Mouse (Mus musculus) C2C12 (cell line): Measurements from ENCODE around the gene Ccdc163. TPM values are rescaled to one million over a fixed set of nuclear protein-coding genes. Genes with fewer than 3 reads are reported as not detected.

ENCODE experiments used
- H3K27me3 ChIP-seq: one replicate; pipeline ENCODE4 v1.6.1; 2011; ENCODE audit not compliant: control insufficient read depth, insufficient read depth, insufficient read length
- H3K36me3 ChIP-seq: one replicate; pipeline ENCODE4 v1.6.1; 2011; ENCODE audit not compliant: control insufficient read depth, insufficient read depth
- H3K4me3 ChIP-seq: one replicate; pipeline ENCODE4 v1.5.1; 2011; ENCODE audit warnings: mild to moderate bottlenecking, control low read depth; ENCODE audit not compliant: poor library complexity, insufficient read depth, severe bottlenecking
- H3K79me2 ChIP-seq: one replicate; pipeline ENCODE4 v1.6.1; 2011; ENCODE audit not compliant: control insufficient read depth, insufficient read depth
- H3K79me3 ChIP-seq: one replicate; pipeline ENCODE4 v1.6.1; 2011; ENCODE audit warnings: low read depth, control low read depth
- H3ac ChIP-seq: one replicate; pipeline ENCODE3; 2011; ENCODE audit warnings: low read depth; ENCODE audit not compliant: control insufficient read depth, insufficient read length
- CEBPB ChIP-seq: IDR thresholded peaks from one replicate; pipeline ENCODE4 v1.6.1; 2011; ENCODE audit warnings: low read depth, mild to moderate bottlenecking, control low read depth, moderate library complexity
- CTCF ChIP-seq: IDR thresholded peaks from one replicate; pipeline ENCODE4 v1.5.1; 2011; ENCODE audit not compliant: control insufficient read depth, insufficient read depth, insufficient read length
- FOSL1 ChIP-seq: IDR thresholded peaks from one replicate; pipeline ENCODE4 v1.8.0; 2011; ENCODE audit warnings: mild to moderate bottlenecking, low read length; ENCODE audit not compliant: poor library complexity, insufficient read depth, severe bottlenecking
- MAX ChIP-seq: IDR thresholded peaks from one replicate; pipeline ENCODE4 v1.6.1; 2011; ENCODE audit warnings: mild to moderate bottlenecking, control low read depth
- MYOD1 ChIP-seq: IDR thresholded peaks from one replicate; pipeline ENCODE4 v1.6.1; 2011; ENCODE audit warnings: low read depth; ENCODE audit not compliant: control insufficient read depth, insufficient read length
- MYOG ChIP-seq: IDR thresholded peaks from one replicate; pipeline ENCODE4 v1.6.1; 2011; ENCODE audit not compliant: control insufficient read depth, insufficient read length; ENCODE audit errors: extremely low read depth
- USF1 ChIP-seq: IDR thresholded peaks from one replicate; pipeline ENCODE4 v1.6.1; 2011; ENCODE audit warnings: low read depth, mild to moderate bottlenecking, control low read depth, moderate library complexity
- polyA plus RNA-seq: library from polyadenylated mRNA; unstranded; fragments of >200 nt; fragmentation: generic; extraction: Trizol; gene quantifications from one replicate; pipeline ENCODE4 v1.2.1, GENCODE M21; 2012; ENCODE audit warnings: missing spikeins

The Ccdc163 gene
- polyA plus RNA-seq, 1 experiment, result 22.0 TPM

GRCm38 (mm10) chr4:116710154-116710553 is 1.8 kb downstream of the Ccdc163 start:
- H3K79me2 ChIP-seq, result no peaks in the 10 kb centered on the region
- H3K4me3 ChIP-seq, result no peak overlapping the region
- H3K27me3 ChIP-seq, result no peaks in the 10 kb centered on the region
- peaks cover 3% of the 10 kb centered on the region for H3K79me3 ChIP-seq
- no peak overlapping the region for H3ac ChIP-seq
- TF ChIP-seq MYOG (no peak), CTCF (no peak), USF1 (no peak), FOSL1 (no peak), MAX (no peak), MYOD1 (no peak), CEBPB (no peak)
- peaks cover 8% of the 10 kb centered on the region for H3K36me3 ChIP-seq

- Histone ChIP-seq H3K36me3 (peaks cover 18% of the 10 kb centered on the region), H3K4me3 (no peak overlapping the region), H3K27me3 (no peaks in the 10 kb centered on the region), H3K79me2 (no peaks in the 10 kb centered on the region), H3K79me3 (peaks cover 3% of the 10 kb centered on the region), H3ac (no peak overlapping the region)
- TF ChIP-seq MAX, result no peak
- TF ChIP-seq MYOG, result no peak
- TF ChIP-seq MYOD1, result no peak
- TF ChIP-seq USF1, result no peak
- no peak for TF ChIP-seq FOSL1
- no peak for TF ChIP-seq CEBPB
- no peak for TF ChIP-seq CTCF
These were observed 4.2 kb downstream of the Ccdc163 start for GRCm38 (mm10) chr4:116712536-116712935.

- H3K27me3 ChIP-seq, result no peaks in the 10 kb centered on the region
- H3ac ChIP-seq, result no peak overlapping the region
- H3K79me2 ChIP-seq, result peaks cover 35% of the 10 kb centered on the region
- TF ChIP-seq USF1 (no peak), MYOG (no peak), CEBPB (no peak), MAX (no peak), FOSL1 (no peak), CTCF (no peak), MYOD1 (no peak)
- H3K79me3 ChIP-seq, result peaks cover 28% of the 10 kb centered on the region
- H3K36me3 ChIP-seq, result peaks cover 16% of the 10 kb centered on the region
- no peak overlapping the region for H3K4me3 ChIP-seq
These were observed 11.1 kb downstream of the Ccdc163 start for GRCm38 (mm10) chr4:116719396-116719795.

- TF ChIP-seq MAX (peak; percentile 63), USF1 (peak; percentile 95), MYOG (no peak)
- Histone ChIP-seq H3K4me3 (peak within 1 kb of the TSS; percentile 61), H3K79me3 (peaks cover 35% of the 10 kb centered on the region), H3ac (peak within 1 kb of the TSS; percentile 95), H3K27me3 (no peaks in the 10 kb centered on the region), H3K36me3 (peaks cover 12% of the 10 kb centered on the region), H3K79me2 (peaks cover 46% of the 10 kb centered on the region)
These were observed 12.2 kb downstream of the Ccdc163 start, which contains the start of gene Tesk2 for GRCm38 (mm10) chr4:116720343-116721097. Gene Tesk2 (plus strand): TSS chr4:116720948.

- Histone ChIP-seq H3K79me3 (peaks cover 40% of the 10 kb centered on the region), H3ac (peak overlapping the region; percentile 95), H3K79me2 (peaks cover 52% of the 10 kb centered on the region), H3K36me3 (peaks cover 14% of the 10 kb centered on the region), H3K27me3 (no peaks in the 10 kb centered on the region), H3K4me3 (peak overlapping the region; percentile 61)
- no peak for TF ChIP-seq MYOD1
- no peak for TF ChIP-seq USF1
- no peak for TF ChIP-seq CTCF
- TF ChIP-seq CEBPB, result no peak
- TF ChIP-seq MAX, result no peak
- no peak for TF ChIP-seq FOSL1
- TF ChIP-seq MYOG, result no peak
These were observed 12.9 kb downstream of the Ccdc163 start for GRCm38 (mm10) chr4:116721098-116721628.

- H3K4me3 ChIP-seq, result peak overlapping the region; percentile 61
- H3K79me3 ChIP-seq, result peaks cover 50% of the 10 kb centered on the region
These were observed 13.9 kb downstream of the Ccdc163 start for GRCm38 (mm10) chr4:116722230-116722629.

More at GRCm38 (mm10) chr4:116722230-116722629, 13.9 kb downstream of the Ccdc163 start:
- H3K27me3 ChIP-seq, result no peaks in the 10 kb centered on the region
- H3K79me2 ChIP-seq, result peaks cover 63% of the 10 kb centered on the region
- TF ChIP-seq CTCF (no peak), MAX (no peak)
- H3ac ChIP-seq, result peak overlapping the region; percentile 70
- peaks cover 10% of the 10 kb centered on the region for H3K36me3 ChIP-seq
